12 mouse cellular contexts compared by ENCODE assay signal in genomic region chr19:53340423-53340822, GRCm38 (mm10). TPM values are rescaled to one million over a fixed set of nuclear protein-coding genes. Genes with fewer than 3 reads are reported as not detected.
A peak's percentile ranks its signal among the peaks of the same experiment; 100 is the strongest.
DNase-seq lines count a peak whose midpoint lies in the region; ATAC-seq lines count a peak whose summit lies in the region.
"Had no signal": no experiment of that assay in that cellular context is flagged by ENCODE, and none has a peak within 500 bp of the region (broad histone marks: within the 10 kb centered on the region; RNA-seq: fewer than 3 reads in every experiment).

No protein-coding gene starts in this region.

- H3K4me2 ChIP-seq in heart, embryonic 11.5 days = 0 out of 2 replicates have a peak overlapping the region, but pooled peaks have one; percentile 0
- H3K4me2 ChIP-seq: liver, embryonic 13.5 days; neural tube, embryonic 12.5 days had no signal

- H3K4me1 ChIP-seq in heart, embryonic 11.5 days (ENCODE audit: control insufficient read depth, insufficient read depth, low read length) = peaks cover 3% of the 10 kb centered on the region; the same call in 1 of the 2 replicates
- peaks cover 26% of the 10 kb centered on the region for H3K4me1 ChIP-seq in limb, embryonic 10.5 days
- H3K4me1 ChIP-seq: neural tube, embryonic 12.5 days had no signal

- no peak overlapping the region for H3K27ac ChIP-seq in heart, embryonic 11.5 days (ENCODE audit: low read depth, low read length)
- no peak overlapping the region for H3K27ac ChIP-seq in limb, embryonic 10.5 days
- H3K27ac ChIP-seq: liver, embryonic 13.5 days; neural tube, embryonic 12.5 days had no signal

- H3K9ac ChIP-seq in heart, embryonic 11.5 days (ENCODE audit: low read depth, low read length) = no peak overlapping the region
- H3K9ac ChIP-seq: liver, embryonic 13.5 days; neural tube, embryonic 12.5 days had no signal

- DNase-seq in heart, postnatal 14 days = no peak
- DNase-seq in A20 (ENCODE audit: low read depth, low spot score) = peak; percentile 31
- DNase-seq in limb, embryonic 10.5 days (ENCODE audit: low spot score) = peak; percentile 57
- no peak for DNase-seq in urinary bladder, adult 2 months (ENCODE audit: low spot score)
- DNase-seq in urinary bladder, postnatal 4 days (ENCODE audit: low spot score in 2 of 2) = no peak
- DNase-seq: embryo, embryonic 11 days; liver, embryonic 13.5 days had no signal

- intact Hi-C loops in heart, postnatal 14 days (cut with DNase I) = no loop called here

- peaks cover 4% of the 10 kb centered on the region for H3K36me3 ChIP-seq in heart, embryonic 11.5 days (ENCODE audit: control insufficient read depth, insufficient read depth, low read length)
- H3K36me3 ChIP-seq in limb, embryonic 10.5 days = peaks cover 31% of the 10 kb centered on the region

- H3K9me3 ChIP-seq in heart, embryonic 11.5 days (replicated peaks; ENCODE audit: control insufficient read depth, low read length) = no peaks in the 10 kb centered on the region
- no peaks in the 10 kb centered on the region for H3K9me3 ChIP-seq in limb, embryonic 10.5 days (replicated peaks)
- H3K9me3 ChIP-seq: liver, embryonic 13.5 days; neural tube, embryonic 12.5 days had no signal

- no peaks in the 10 kb centered on the region for H3K27me3 ChIP-seq in heart, embryonic 11.5 days (ENCODE audit: control insufficient read depth, insufficient read depth, low read length)
- H3K27me3 ChIP-seq in limb, embryonic 10.5 days (ENCODE audit: low read depth, poor library complexity, severe bottlenecking) = no peaks in the 10 kb centered on the region
- H3K27me3 ChIP-seq: liver, embryonic 13.5 days; neural tube, embryonic 12.5 days had no signal

- 17% methylated on average over 6 of the region's 6 CpGs for WGBS in heart, embryonic 11.5 days (ENCODE audit: insufficient replicate concordance)
- 29% methylated on average over 6 of the region's 6 CpGs for WGBS in limb, embryonic 10.5 days

- no peak overlapping the region for H3K4me3 ChIP-seq in heart, embryonic 11.5 days (ENCODE audit: low read depth, low read length)
- H3K4me3 ChIP-seq in limb, embryonic 10.5 days = no peak overlapping the region
- H3K4me3 ChIP-seq: liver, embryonic 13.5 days; neural tube, embryonic 12.5 days had no signal

- ATAC-seq in heart, embryonic 11.5 days (replicated peaks; ENCODE audit: insufficient number of reproducible peaks, low FRiP score, low TSS enrichment) = no peak
- 0 out of 2 replicates have a peak, but pooled peaks have one; percentile 36 for ATAC-seq in erythroblast, adult 5-6 weeks (replicated peaks; ENCODE audit: low FRiP score, poor library complexity, severe bottlenecking)
- no peak for ATAC-seq in granulocyte monocyte progenitor cell, adult 5-6 weeks (replicated peaks; ENCODE audit: poor library complexity, severe bottlenecking)

RNA-seq across cellular contexts. Expression of gene Mxi1, which starts 30.1 kb away (rescaled TPM):
- polyA plus RNA-seq in heart, embryonic 11.5 days (2014; fragmentation: Nextera tagmentation; extraction: Ambion mirVana) = 33.1 and 36.6 TPM in 2 replicates
- total RNA-seq in heart, postnatal 14 days (2021) = 10 to 100 TPM; 37.0 to 40.7 TPM
- total RNA-seq in erythroblast, adult 5-6 weeks (2015; ENCODE audit: low replicate concordance) = 71.1 and 75.4 TPM in 2 replicates
- 156 and 229 TPM in 2 replicates for total RNA-seq in erythroblast, adult 5-6 weeks (2017; ENCODE audit: low replicate concordance)
- 28.6 and 32.4 TPM in 2 replicates for polyA plus RNA-seq in limb, embryonic 10.5 days (2016; fragmentation: Nextera tagmentation; extraction: Ambion mirVana)
- polyA plus RNA-seq in urinary bladder, adult 2 months (2012; rRNA removed) = 37.6 and 43.3 TPM in 2 replicates
- 19.6 and 28.2 TPM in 2 replicates for total RNA-seq in granulocyte monocyte progenitor cell, adult 5-6 weeks (2014; fragmentation: Nextera tagmentation)
- total RNA-seq in granulocyte monocyte progenitor cell, adult 5-6 weeks (2017) = 50.7 and 54.9 TPM in 2 replicates

RNA-seq across cellular contexts. Expression of gene Gm10197, which starts 31.1 kb away (rescaled TPM):
- 2.1 and 3.5 TPM in 2 replicates for polyA plus RNA-seq in heart, embryonic 11.5 days (2014; fragmentation: Nextera tagmentation; extraction: Ambion mirVana)
- total RNA-seq in heart, postnatal 14 days (2021) = not detected
- not detected in 2 replicates for total RNA-seq in erythroblast, adult 5-6 weeks (2015; ENCODE audit: low replicate concordance)
- total RNA-seq in erythroblast, adult 5-6 weeks (2017; ENCODE audit: low replicate concordance) = not detected in 2 replicates
- 6.6 TPM in 1 of 2 replicates, not detected in the other for polyA plus RNA-seq in limb, embryonic 10.5 days (2016; fragmentation: Nextera tagmentation; extraction: Ambion mirVana)
- polyA plus RNA-seq in urinary bladder, adult 2 months (2012; rRNA removed) = not detected in 2 replicates
- not detected in 2 replicates for total RNA-seq in granulocyte monocyte progenitor cell, adult 5-6 weeks (2014; fragmentation: Nextera tagmentation)
- total RNA-seq in granulocyte monocyte progenitor cell, adult 5-6 weeks (2017) = not detected in 2 replicates
- polyA plus RNA-seq: liver, embryonic 13.5 days; neural tube, embryonic 12.5 days; spleen, adult 2 months had no signal

RNA-seq across cellular contexts. Expression of gene Smndc1, which starts 50.0 kb away (rescaled TPM):
- polyA plus RNA-seq in heart, embryonic 11.5 days (2014; fragmentation: Nextera tagmentation; extraction: Ambion mirVana) = 38.4 and 40.0 TPM in 2 replicates
- 10 to 100 TPM; 29.7 to 31.6 TPM for total RNA-seq in heart, postnatal 14 days (2021)
- 17.5 and 29.0 TPM in 2 replicates for total RNA-seq in erythroblast, adult 5-6 weeks (2015; ENCODE audit: low replicate concordance)
- 17.3 and 18.9 TPM in 2 replicates for total RNA-seq in erythroblast, adult 5-6 weeks (2017; ENCODE audit: low replicate concordance)
- 41.2 and 43.8 TPM in 2 replicates for polyA plus RNA-seq in limb, embryonic 10.5 days (2016; fragmentation: Nextera tagmentation; extraction: Ambion mirVana)
- polyA plus RNA-seq in urinary bladder, adult 2 months (2012; rRNA removed) = 26.1 and 28.5 TPM in 2 replicates
- total RNA-seq in granulocyte monocyte progenitor cell, adult 5-6 weeks (2014; fragmentation: Nextera tagmentation) = 47.7 and 54.6 TPM in 2 replicates
- total RNA-seq in granulocyte monocyte progenitor cell, adult 5-6 weeks (2017) = 31.1 and 33.4 TPM in 2 replicates

Comparison
In these comparisons a context has a peak if more than half of its experiments do, and no peak if none do; other contexts are left out.
1. DNase-seq: peak in A20 (single experiment) and limb, embryonic 10.5 days (single experiment); none in heart, postnatal 14 days (0 of 2), urinary bladder, adult 2 months (single experiment) and urinary bladder, postnatal 4 days (0 of 2).